Mouse (Mus musculus) lung, embryonic 15.5 days (tissue): ENCODE data around the gene 9430015G10Rik. TPM values are rescaled to one million over a fixed set of nuclear protein-coding genes. Genes with fewer than 3 reads are reported as not detected.

ENCODE experiments used
- ATAC-seq: fragments of 200-750 bp; cut with Nextera tagmentation; 2 replicates; pipeline ENCODE4 v1.8.0; 2017; ENCODE audit warnings: moderate number of reproducible peaks, borderline replicate concordance; ENCODE audit not compliant: low FRiP score, low TSS enrichment; ENCODE audit errors: extremely low read depth
- H3K27ac ChIP-seq: fragments of 300-500 bp; sonication (generic); 2 replicates; pipeline ENCODE4 v1.5.1; 2015; ENCODE audit warnings: moderate library complexity, mild to moderate bottlenecking, inconsistent platforms
- H3K27me3 ChIP-seq: fragments of 300-500 bp; sonication (generic); 2 replicates; pipeline ENCODE4 v1.6.1; 2015; ENCODE audit warnings: inconsistent platforms
- H3K36me3 ChIP-seq: fragments of 300-500 bp; sonication (generic); 2 replicates; pipeline ENCODE4 v1.6.1; 2015; ENCODE audit warnings: inconsistent platforms
- H3K4me1 ChIP-seq: fragments of 300-500 bp; sonication (generic); 2 replicates; pipeline ENCODE4 v1.6.1; 2015; ENCODE audit warnings: inconsistent platforms
- H3K4me2 ChIP-seq: fragments of 300-500 bp; sonication (generic); 2 replicates; pipeline ENCODE4 v1.6.1; 2015; ENCODE audit warnings: inconsistent platforms, mild to moderate bottlenecking, moderate library complexity
- H3K4me3 ChIP-seq: fragments of 300-500 bp; sonication (generic); 2 replicates; pipeline ENCODE4 v1.5.1; 2015; ENCODE audit warnings: mild to moderate bottlenecking, inconsistent platforms
- H3K9ac ChIP-seq: fragments of 300-500 bp; sonication (generic); 2 replicates; pipeline ENCODE4 v1.6.1; 2015; ENCODE audit warnings: inconsistent platforms
- H3K9me3 ChIP-seq: fragments of 300-500 bp; sonication (generic); 2 replicates; pipeline ENCODE4 v1.6.1; 2016; ENCODE audit warnings: inconsistent platforms
- WGBS: fragments of 180-500 bp; shearing (Covaris S2); methylation state at CpG from one replicate; pipeline ENCODE4 v1.1.7; 2015; 5-methylcytosine and 5-hydroxymethylcytosine counted together
- polyA plus RNA-seq: library from polyadenylated mRNA; unstranded; fragments of >200 nt; fragmentation: Nextera tagmentation; extraction: Ambion mirVana; gene quantifications from 2 replicates; pipeline ENCODE4 v1.2.1, GENCODE M21; 2015

9430015G10Rik gene
- 40.2 and 43.4 TPM in 2 replicates for polyA plus RNA-seq

GRCm38 (mm10) chr4:156109570-156110331 lies at the start of gene 9430015G10Rik:
Gene 9430015G10Rik, plus strand, starts transcription at chr4:156109982.
- ATAC-seq: peak; percentile 97
- Histone ChIP-seq H3K4me2 (peak within 1 kb of the TSS; percentile 60), H3K27me3 (no peaks in the 10 kb centered on the region), H3K4me1 (peaks cover 10% of the 10 kb centered on the region; the same call in 1 of the 2 replicates), H3K27ac (peak within 1 kb of the TSS; percentile 94), H3K36me3 (peaks cover under 1% of the 10 kb centered on the region; the same call in 1 of the 2 replicates), H3K9ac (peak within 1 kb of the TSS; percentile 96), H3K4me3 (peak within 1 kb of the TSS; percentile 82), H3K9me3 (no peaks in the 10 kb centered on the region)
- WGBS: under 1% methylated on average over 60 of the region's 60 CpGs

GRCm38 (mm10) chr4:156063861-156064509 lies 45.8 kb upstream of the 9430015G10Rik start:
- Histone ChIP-seq H3K27ac (peak overlapping the region; percentile 82), H3K36me3 (no peaks in the 10 kb centered on the region), H3K4me3 (no peak overlapping the region), H3K27me3 (no peaks in the 10 kb centered on the region), H3K9me3 (no peaks in the 10 kb centered on the region), H3K9ac (no peak overlapping the region), H3K4me2 (no peak overlapping the region), H3K4me1 (peaks cover 22% of the 10 kb centered on the region; the same call in 1 of the 2 replicates)
- WGBS: 17% methylated on average over 4 of the region's 4 CpGs
- ATAC-seq: no peak

GRCm38 (mm10) chr4:156064510-156064897 lies 45.3 kb upstream of the 9430015G10Rik start:
- no peak overlapping the region for H3K9ac ChIP-seq
- H3K9me3 ChIP-seq: no peaks in the 10 kb centered on the region
- no peaks in the 10 kb centered on the region for H3K36me3 ChIP-seq
- WGBS: 72% methylated on average over 9 of the region's 9 CpGs
- H3K4me3 ChIP-seq: no peak overlapping the region
- no peak for ATAC-seq
- no peak overlapping the region for H3K4me2 ChIP-seq
- H3K27ac ChIP-seq: peak overlapping the region; percentile 82
- H3K4me1 ChIP-seq: peaks cover 22% of the 10 kb centered on the region; the same call in 1 of the 2 replicates
- no peaks in the 10 kb centered on the region for H3K27me3 ChIP-seq

GRCm38 (mm10) chr4:156065156-156065894 lies 44.5 kb upstream of the 9430015G10Rik start:
- H3K4me2 ChIP-seq: no peak overlapping the region
- H3K9me3 ChIP-seq: no peaks in the 10 kb centered on the region
- WGBS: 81% methylated on average over 10 of the region's 10 CpGs
- no peak overlapping the region for H3K9ac ChIP-seq
- H3K36me3 ChIP-seq: no peaks in the 10 kb centered on the region
- ATAC-seq: no peak
- H3K4me3 ChIP-seq: no peak overlapping the region
- H3K27me3 ChIP-seq: no peaks in the 10 kb centered on the region
- peak overlapping the region; percentile 82; the same call in 1 of the 2 replicates for H3K27ac ChIP-seq
- H3K4me1 ChIP-seq: peaks cover 17% of the 10 kb centered on the region; the same call in 1 of the 2 replicates

- Histone ChIP-seq H3K9ac (no peak overlapping the region), H3K27me3 (no peaks in the 10 kb centered on the region), H3K4me3 (no peak overlapping the region), H3K4me1 (peaks cover 23% of the 10 kb centered on the region; the same call in 1 of the 2 replicates), H3K36me3 (no peaks in the 10 kb centered on the region), H3K4me2 (no peak overlapping the region), H3K9me3 (no peaks in the 10 kb centered on the region), H3K27ac (no peak overlapping the region)
- 43% methylated on average over 5 of the region's 5 CpGs for WGBS
- no peak for ATAC-seq
Measured at GRCm38 (mm10) chr4:156067256-156067949, 42.4 kb upstream of the 9430015G10Rik start.

- Histone ChIP-seq H3K27me3 (no peaks in the 10 kb centered on the region), H3K9ac (no peak overlapping the region), H3K27ac (no peak overlapping the region), H3K9me3 (no peaks in the 10 kb centered on the region), H3K36me3 (no peaks in the 10 kb centered on the region), H3K4me2 (no peak overlapping the region), H3K4me1 (peaks cover 11% of the 10 kb centered on the region; the same call in 1 of the 2 replicates), H3K4me3 (no peak overlapping the region)
- ATAC-seq: no peak
- 97% methylated on average over 8 of the region's 8 CpGs for WGBS
Measured at GRCm38 (mm10) chr4:156069701-156070100, 40.1 kb upstream of the 9430015G10Rik start.

GRCm38 (mm10) chr4:156070276-156070675 lies 39.5 kb upstream of the 9430015G10Rik start:
- Histone ChIP-seq H3K9me3 (no peaks in the 10 kb centered on the region), H3K36me3 (no peaks in the 10 kb centered on the region), H3K4me1 (peaks cover 10% of the 10 kb centered on the region; the same call in 1 of the 2 replicates), H3K9ac (no peak overlapping the region), H3K27ac (0 out of 2 replicates have a peak overlapping the region, but pooled peaks have one; percentile 36), H3K4me2 (no peak overlapping the region), H3K27me3 (no peaks in the 10 kb centered on the region), H3K4me3 (no peak overlapping the region)
- 67% methylated on average over 6 of the region's 6 CpGs for WGBS
- ATAC-seq: 0 out of 2 replicates have a peak, but pooled peaks have one; percentile 33

- H3K4me1 ChIP-seq: peaks cover 10% of the 10 kb centered on the region; the same call in 1 of the 2 replicates
- no peaks in the 10 kb centered on the region for H3K36me3 ChIP-seq
- no peaks in the 10 kb centered on the region for H3K27me3 ChIP-seq
- no peak for ATAC-seq
- WGBS: 60% methylated on average over 2 of the region's 2 CpGs
- no peak overlapping the region for H3K4me3 ChIP-seq
- peak overlapping the region; percentile 36; the same call in 1 of the 2 replicates for H3K27ac ChIP-seq
- no peak overlapping the region for H3K4me2 ChIP-seq
- H3K9ac ChIP-seq: no peak overlapping the region
- no peaks in the 10 kb centered on the region for H3K9me3 ChIP-seq
Measured at GRCm38 (mm10) chr4:156070716-156071115, 39.1 kb upstream of the 9430015G10Rik start.

- Histone ChIP-seq H3K4me3 (peak overlapping the region; percentile 39), H3K27me3 (peaks cover 13% of the 10 kb centered on the region; the same call in 1 of the 2 replicates), H3K4me2 (peak overlapping the region; percentile 82), H3K36me3 (no peaks in the 10 kb centered on the region), H3K9ac (peak overlapping the region; percentile 31; the same call in 1 of the 2 replicates), H3K27ac (peak overlapping the region; percentile 90), H3K4me1 (peaks cover 24% of the 10 kb centered on the region), H3K9me3 (no peaks in the 10 kb centered on the region)
- 7% methylated on average over 8 of the region's 8 CpGs for WGBS
- ATAC-seq: no peak; the same call in 1 of the 2 replicates
Measured at GRCm38 (mm10) chr4:156076911-156077382, 32.8 kb upstream of the 9430015G10Rik start.

GRCm38 (mm10) chr4:156077499-156078301 lies 32.1 kb upstream of the 9430015G10Rik start:
- H3K27ac ChIP-seq: peak overlapping the region; percentile 90
- WGBS: under 1% methylated on average over 58 of the region's 58 CpGs

More at GRCm38 (mm10) chr4:156077499-156078301, 32.1 kb upstream of the 9430015G10Rik start:
- Histone ChIP-seq H3K4me3 (peak overlapping the region; percentile 39), H3K9ac (peak overlapping the region; percentile 31), H3K4me2 (peak overlapping the region; percentile 82), H3K36me3 (no peaks in the 10 kb centered on the region), H3K27me3 (peaks cover 13% of the 10 kb centered on the region; the same call in 1 of the 2 replicates), H3K9me3 (no peaks in the 10 kb centered on the region), H3K4me1 (peaks cover 27% of the 10 kb centered on the region)
- peak; percentile 89 for ATAC-seq
